Mouse (Mus musculus): ENCODE measurements at regions not wholly inside any gene's neighbourhood (a gene's known extent, or its start where the extent isn't known, plus 50 kb on each side); places are given as distances from the start of the nearest gene placed in this dataset.
"Not testable (repeated sequence)": the region's sequence is repeated elsewhere in the genome, so short reads cannot be mapped to it uniquely, and the experiment has no call there.

DNA sequence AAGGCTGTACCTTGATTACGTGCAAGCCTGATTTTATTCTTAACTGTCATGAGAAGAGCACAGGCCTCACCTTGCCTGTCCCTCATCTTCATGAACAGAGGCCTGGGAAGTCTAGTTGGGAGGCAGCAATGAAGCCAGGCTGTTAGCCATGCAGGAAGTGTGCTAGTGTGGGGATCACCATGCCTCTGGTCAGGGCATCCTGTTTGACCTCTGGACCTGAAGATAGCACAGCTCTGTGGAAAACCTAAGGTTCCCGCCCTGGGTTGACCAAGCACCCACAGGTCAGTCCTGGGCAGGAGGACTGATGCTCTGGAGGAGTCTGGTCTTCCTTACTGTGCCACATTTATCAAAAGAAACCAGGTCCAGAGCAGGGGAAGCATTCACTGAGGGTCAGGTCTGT lies 157.6 kb downstream of the Gm906 start:
- Histone ChIP-seq H3K27me3 (ENCODE audit: control insufficient read depth, insufficient read depth, low read length, poor library complexity, severe bottlenecking) (no peaks in the 10 kb centered on the region), H3K36me3 (ENCODE audit: control insufficient read depth, insufficient read depth, low read length, poor library complexity, severe bottlenecking) (no peaks in the 10 kb centered on the region), H3K4me1 (ENCODE audit: control insufficient read depth, insufficient read depth, low read length) (no peaks in the 10 kb centered on the region), H3K9me3 (replicated peaks; ENCODE audit: control insufficient read depth, insufficient read depth, low read length, poor library complexity, severe bottlenecking) (no peaks in the 10 kb centered on the region), H3K4me3 (ENCODE audit: low read depth, low read length) (no peak overlapping the region), H3K27ac (ENCODE audit: insufficient read depth, low read length) (no peak overlapping the region), H3K9ac (ENCODE audit: low read depth, poor library complexity, severe bottlenecking) (no peak overlapping the region)
- TF ChIP-seq EP300 (IDR thresholded peaks at IDR 0.05; ENCODE audit: insufficient read depth, low read depth, low read length) (no peak), POLR2A (IDR thresholded peaks at IDR 0.05; ENCODE audit: insufficient read depth, low read length) (no peak), CTCF (IDR thresholded peaks at IDR 0.05; ENCODE audit: low read depth, low read length) (no peak)

DNA sequence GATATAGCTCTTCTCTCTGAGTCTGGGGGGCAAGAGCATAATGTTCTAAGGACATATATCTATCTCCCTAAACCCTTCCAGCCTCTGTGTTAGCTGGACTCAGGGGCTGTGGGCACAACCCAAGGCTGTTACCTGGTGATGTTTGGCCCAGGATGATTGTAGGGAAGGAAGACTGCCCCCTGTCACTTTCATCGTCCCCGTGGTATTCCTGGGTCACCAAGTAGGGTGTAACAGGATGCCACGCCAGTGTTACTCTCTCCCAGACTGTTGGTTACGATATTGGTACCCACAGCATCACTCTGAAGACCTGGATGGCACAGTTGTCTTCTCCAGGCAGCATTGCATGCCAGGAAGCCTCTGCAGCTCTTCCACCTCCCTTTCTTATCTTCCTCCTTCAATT lies 185.3 kb downstream of the Gm906 start:
- Histone ChIP-seq H3K27ac (ENCODE audit: insufficient read depth, low read length) (no peak overlapping the region), H3K9ac (ENCODE audit: low read depth, poor library complexity, severe bottlenecking) (no peak overlapping the region), H3K36me3 (ENCODE audit: control insufficient read depth, insufficient read depth, low read length, poor library complexity, severe bottlenecking) (no peaks in the 10 kb centered on the region), H3K27me3 (ENCODE audit: control insufficient read depth, insufficient read depth, low read length, poor library complexity, severe bottlenecking) (no peaks in the 10 kb centered on the region), H3K4me1 (ENCODE audit: control insufficient read depth, insufficient read depth, low read length) (no peaks in the 10 kb centered on the region), H3K9me3 (replicated peaks; ENCODE audit: control insufficient read depth, insufficient read depth, low read length, poor library complexity, severe bottlenecking) (no peaks in the 10 kb centered on the region), H3K4me3 (ENCODE audit: low read depth, low read length) (no peak overlapping the region)
- TF ChIP-seq EP300 (IDR thresholded peaks at IDR 0.05; ENCODE audit: insufficient read depth, low read depth, low read length) (no peak), CTCF (IDR thresholded peaks at IDR 0.05; ENCODE audit: low read depth, low read length) (no peak), POLR2A (IDR thresholded peaks at IDR 0.05; ENCODE audit: insufficient read depth, low read length) (no peak)

DNA sequence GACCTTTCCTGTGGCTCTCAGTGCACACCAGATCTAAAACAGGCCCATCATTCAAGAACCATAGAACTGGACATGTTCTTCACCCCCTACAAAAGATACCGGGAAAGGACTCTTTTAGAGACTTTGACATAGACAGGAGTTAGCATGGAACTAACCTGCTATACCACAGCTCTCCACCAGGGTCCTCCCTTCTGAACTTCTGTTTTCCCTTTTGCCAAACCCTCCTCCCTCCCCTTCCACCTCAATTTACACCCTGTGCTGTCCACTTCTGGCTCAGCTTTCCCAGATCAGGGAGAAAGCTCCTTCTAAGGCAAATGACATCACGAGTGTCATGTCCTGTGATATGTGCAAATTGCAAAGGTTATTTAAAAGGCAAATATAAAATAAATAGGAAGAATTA lies 185.7 kb downstream of the Gm906 start:
- H3K27me3 ChIP-seq (ENCODE audit: control insufficient read depth, insufficient read depth, low read length, poor library complexity, severe bottlenecking); H3K27ac ChIP-seq (ENCODE audit: insufficient read depth, low read length); H3K4me3 ChIP-seq (ENCODE audit: low read depth, low read length); H3K4me1 ChIP-seq (ENCODE audit: control insufficient read depth, insufficient read depth, low read length); H3K9ac ChIP-seq (ENCODE audit: low read depth, poor library complexity, severe bottlenecking); H3K9me3 ChIP-seq (replicated peaks; ENCODE audit: control insufficient read depth, insufficient read depth, low read length, poor library complexity, severe bottlenecking); H3K36me3 ChIP-seq (ENCODE audit: control insufficient read depth, insufficient read depth, low read length, poor library complexity, severe bottlenecking): not testable (repeated sequence)

DNA sequence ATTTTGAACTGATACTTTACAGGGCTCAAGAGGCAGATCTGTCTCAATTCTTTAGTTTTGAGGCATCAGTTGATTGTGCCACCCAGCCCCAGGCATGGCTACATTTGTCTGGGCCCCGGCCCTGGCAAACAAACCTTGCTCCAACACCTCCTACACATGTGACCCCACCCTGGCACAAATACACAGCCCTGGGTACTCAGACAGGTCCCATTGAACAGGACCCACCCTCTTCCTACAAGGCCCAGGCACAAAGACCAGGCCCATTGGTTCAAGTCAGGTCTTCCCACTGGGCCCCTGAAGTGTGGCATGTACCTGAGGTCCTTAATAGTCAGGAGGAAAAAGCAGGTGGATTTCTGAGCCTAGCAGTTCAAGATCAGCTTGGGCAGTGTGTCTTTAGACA lies 190.4 kb downstream of the Gm906 start:
- H3K9ac ChIP-seq (ENCODE audit: low read depth, poor library complexity, severe bottlenecking); H3K4me1 ChIP-seq (ENCODE audit: control insufficient read depth, insufficient read depth, low read length); H3K36me3 ChIP-seq (ENCODE audit: control insufficient read depth, insufficient read depth, low read length, poor library complexity, severe bottlenecking); H3K9me3 ChIP-seq (replicated peaks; ENCODE audit: control insufficient read depth, insufficient read depth, low read length, poor library complexity, severe bottlenecking); H3K27me3 ChIP-seq (ENCODE audit: control insufficient read depth, insufficient read depth, low read length, poor library complexity, severe bottlenecking); H3K27ac ChIP-seq (ENCODE audit: insufficient read depth, low read length); H3K4me3 ChIP-seq (ENCODE audit: low read depth, low read length): not testable (repeated sequence)

GRCm38 (mm10) chr13:50059054-50059453 lies 191.1 kb downstream of the Gm906 start:
- not testable (repeated sequence) for H3K27ac ChIP-seq (ENCODE audit: insufficient read depth, low read length); H3K4me1 ChIP-seq (ENCODE audit: control insufficient read depth, insufficient read depth, low read length); H3K9ac ChIP-seq (ENCODE audit: low read depth, poor library complexity, severe bottlenecking); H3K27me3 ChIP-seq (ENCODE audit: control insufficient read depth, insufficient read depth, low read length, poor library complexity, severe bottlenecking); H3K9me3 ChIP-seq (replicated peaks; ENCODE audit: control insufficient read depth, insufficient read depth, low read length, poor library complexity, severe bottlenecking); H3K36me3 ChIP-seq (ENCODE audit: control insufficient read depth, insufficient read depth, low read length, poor library complexity, severe bottlenecking); H3K4me3 ChIP-seq (ENCODE audit: low read depth, low read length)

DNA sequence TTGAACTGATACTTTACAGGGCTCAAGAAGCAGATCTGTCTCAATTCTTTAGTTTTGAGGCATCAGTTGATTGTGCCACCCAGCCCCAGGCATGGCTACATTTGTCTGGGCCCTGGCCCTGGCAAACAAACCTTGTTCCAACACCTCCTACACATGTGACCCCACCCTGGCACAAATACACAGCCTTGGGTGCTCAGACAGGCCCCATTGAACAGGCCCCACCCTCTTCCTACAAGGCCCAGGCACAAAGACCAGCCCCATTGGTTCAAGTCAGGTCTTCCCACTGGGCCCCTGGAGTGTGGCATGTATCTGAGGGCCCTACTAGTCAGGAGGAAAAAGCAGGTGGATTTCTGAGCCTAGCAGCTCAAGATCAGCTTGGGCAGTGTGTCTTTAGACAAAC lies 198.4 kb downstream of the Gm906 start:
- H3K4me3 ChIP-seq (ENCODE audit: low read depth, low read length); H3K9ac ChIP-seq (ENCODE audit: low read depth, poor library complexity, severe bottlenecking); H3K27me3 ChIP-seq (ENCODE audit: control insufficient read depth, insufficient read depth, low read length, poor library complexity, severe bottlenecking); H3K4me1 ChIP-seq (ENCODE audit: control insufficient read depth, insufficient read depth, low read length); H3K27ac ChIP-seq (ENCODE audit: insufficient read depth, low read length); H3K36me3 ChIP-seq (ENCODE audit: control insufficient read depth, insufficient read depth, low read length, poor library complexity, severe bottlenecking); H3K9me3 ChIP-seq (replicated peaks; ENCODE audit: control insufficient read depth, insufficient read depth, low read length, poor library complexity, severe bottlenecking): not testable (repeated sequence)

- not testable (repeated sequence) for H3K9ac ChIP-seq (ENCODE audit: low read depth, poor library complexity, severe bottlenecking); H3K9me3 ChIP-seq (replicated peaks; ENCODE audit: control insufficient read depth, insufficient read depth, low read length, poor library complexity, severe bottlenecking); H3K27ac ChIP-seq (ENCODE audit: insufficient read depth, low read length); H3K4me3 ChIP-seq (ENCODE audit: low read depth, low read length); H3K27me3 ChIP-seq (ENCODE audit: control insufficient read depth, insufficient read depth, low read length, poor library complexity, severe bottlenecking); H3K4me1 ChIP-seq (ENCODE audit: control insufficient read depth, insufficient read depth, low read length); H3K36me3 ChIP-seq (ENCODE audit: control insufficient read depth, insufficient read depth, low read length, poor library complexity, severe bottlenecking)
Observed at GRCm38 (mm10) chr13:50051110-50051509, 199.0 kb downstream of the Gm906 start.

All from ES-Bruce4 (cell line).